Mouse (Mus musculus): ENCODE measurements around the gene Rab1b.

DNA sequence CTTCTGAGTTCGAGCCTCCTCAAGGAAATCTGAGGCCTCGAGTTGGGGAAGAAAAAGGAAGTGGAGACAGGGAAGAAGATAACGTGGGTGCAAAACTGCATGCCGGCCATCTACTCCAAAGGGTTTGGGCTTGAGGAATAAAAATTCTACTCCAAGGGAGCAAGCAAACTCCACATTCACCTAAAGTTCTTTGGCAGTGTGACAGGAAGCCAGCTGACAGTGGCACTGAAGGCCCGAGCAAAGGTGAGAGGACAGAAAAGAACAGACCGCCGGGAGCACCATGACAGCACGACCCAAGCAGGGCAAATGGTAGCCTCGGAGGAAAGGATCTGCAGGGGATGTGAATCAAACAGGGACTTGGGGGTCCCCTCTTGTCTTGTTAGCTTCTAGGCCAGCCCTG lies 798 bp downstream of the Rab1b start:
- TF ChIP-seq CTCF (IDR thresholded peaks at IDR 0.05; ENCODE audit: low read depth, low read length) (no peak), POLR2A (IDR thresholded peaks at IDR 0.05; ENCODE audit: borderline replicate concordance, low read depth, low read length) (no peak)
